Mouse (Mus musculus) right cerebral cortex, adult 18-20 months (tissue): ENCODE results near the gene H2afv.
"Not testable (repeated sequence)": the region's sequence is repeated elsewhere in the genome, so short reads cannot be mapped to it uniquely, and the experiment has no call there.

Experiments
- DNase-seq: peaks from one replicate; pipeline ENCODE4 v3.0.0; 2022; ENCODE audit warnings: mixed read lengths

H2afv gene

GRCm38 (mm10) chr11:6465122-6465521 is 20.9 kb upstream of the H2afv start:
- peak; percentile 65 for DNase-seq

- no peak for DNase-seq
Observed at GRCm38 (mm10) chr11:6463159-6463837, 19.1 kb upstream of the H2afv start.

- no peak for DNase-seq
Observed at GRCm38 (mm10) chr11:6456083-6456482, 11.8 kb upstream of the H2afv start.

GRCm38 (mm10) chr11:6448155-6448554 is 3.9 kb upstream of the H2afv start:
- not testable (repeated sequence) for DNase-seq

- DNase-seq: no peak
Observed at GRCm38 (mm10) chr11:6447493-6447892, 3.2 kb upstream of the H2afv start.

- DNase-seq: no peak
Observed at GRCm38 (mm10) chr11:6445951-6446350, 1.7 kb upstream of the H2afv start.

DNA sequence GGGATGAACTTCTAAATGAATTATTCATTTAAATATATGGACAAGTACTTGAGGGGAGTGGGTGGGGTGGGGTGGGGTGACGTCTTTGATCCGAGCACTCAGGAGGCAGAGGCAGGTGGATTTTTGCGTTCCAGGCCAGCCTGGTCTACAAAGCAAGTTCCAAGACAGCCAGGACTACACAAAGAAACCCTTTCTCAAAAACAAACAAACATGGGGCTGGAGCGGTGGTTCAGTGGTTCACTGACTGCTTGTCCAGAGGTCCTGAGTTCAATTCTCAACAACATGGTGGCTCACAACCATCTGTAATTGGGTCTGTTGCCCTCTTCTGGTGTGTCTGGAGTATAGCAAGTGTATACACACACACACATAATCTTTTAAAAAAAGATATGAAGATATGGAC is 1.2 kb upstream of the H2afv start:
- DNase-seq: no peak

- DNase-seq: no peak
Observed at GRCm38 (mm10) chr11:6443727-6444076, 541 bp downstream of the H2afv start.

- no peak for DNase-seq
Observed at GRCm38 (mm10) chr11:6443102-6443501, 1.1 kb downstream of the H2afv start.

GRCm38 (mm10) chr11:6442566-6442965 is 1.7 kb downstream of the H2afv start:
- no peak for DNase-seq

GRCm38 (mm10) chr11:6440171-6440570 is 4.1 kb downstream of the H2afv start:
- DNase-seq: no peak

DNA sequence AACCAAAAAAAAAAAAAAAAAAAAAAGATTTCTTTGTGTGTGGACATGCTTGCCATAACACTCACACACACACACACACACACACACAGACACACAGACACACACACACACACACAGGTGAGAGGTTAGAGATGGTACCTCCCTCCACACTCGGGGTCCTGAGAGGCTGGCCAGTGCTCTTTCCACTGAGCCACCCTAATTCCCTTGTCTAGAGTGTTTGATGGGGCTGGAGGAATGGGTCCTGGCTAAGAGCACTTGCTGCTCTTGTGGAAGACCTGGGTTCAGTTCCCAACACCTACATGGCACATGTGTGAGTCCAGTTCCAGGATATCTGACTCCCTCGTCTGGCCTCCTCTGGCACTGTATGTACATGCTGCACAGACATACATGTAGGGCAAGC is 6.6 kb downstream of the H2afv start:
- DNase-seq: no peak

GRCm38 (mm10) chr11:6436442-6436841 is 7.8 kb downstream of the H2afv start:
- DNase-seq: peak; percentile 35

DNA sequence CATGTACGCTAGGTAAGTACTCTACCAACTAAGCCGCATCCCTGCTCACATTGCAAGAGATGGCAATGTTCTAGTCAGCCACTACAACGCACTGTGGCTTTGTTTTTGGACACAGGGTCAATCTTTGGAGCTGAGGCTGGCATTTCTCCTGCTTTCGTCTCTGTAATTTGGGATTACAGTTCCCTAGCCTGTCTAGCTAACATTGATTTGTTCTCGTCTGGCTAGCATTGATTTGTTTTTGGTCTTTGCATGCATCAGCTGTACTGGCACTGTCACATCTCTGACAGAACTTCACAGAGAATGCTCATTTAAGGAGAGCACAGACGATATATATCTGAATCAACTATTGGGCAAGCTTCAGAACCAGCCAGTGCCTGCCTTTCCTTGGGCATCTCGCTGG is 14.1 kb downstream of the H2afv start:
- no peak for DNase-seq

DNA sequence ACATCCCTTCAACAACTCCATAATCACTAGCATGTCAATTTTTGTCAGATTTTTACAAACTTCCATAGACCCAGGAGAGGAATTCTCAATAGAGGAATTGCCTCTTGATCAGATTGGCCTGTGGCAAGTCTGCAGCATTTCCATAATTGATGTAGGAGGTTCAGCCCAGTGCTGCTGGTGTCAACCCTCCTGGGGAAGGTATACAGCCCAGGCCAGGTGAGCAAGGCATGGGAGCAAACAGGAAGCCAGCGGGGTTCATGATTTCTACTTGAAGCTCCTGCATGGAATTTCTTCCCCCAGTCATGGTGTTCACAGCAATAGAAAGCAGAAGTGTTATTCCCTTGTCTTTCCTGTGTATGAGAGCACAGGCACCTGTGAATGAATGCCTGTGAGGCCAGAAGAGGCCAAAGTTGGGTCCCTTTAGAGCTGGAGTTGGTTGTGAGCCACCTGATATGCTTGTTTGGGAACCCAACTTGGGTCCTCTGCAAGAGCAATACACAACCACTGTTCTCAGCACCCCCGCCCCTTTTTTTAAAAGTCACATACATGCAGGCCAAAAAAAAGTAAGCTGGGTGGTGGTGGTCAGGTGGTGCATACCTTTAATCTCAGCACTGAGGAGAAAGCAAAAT is 23.4 kb downstream of the H2afv start:
- no peak for DNase-seq

GRCm38 (mm10) chr11:6420283-6420703 is 23.9 kb downstream of the H2afv start:
- DNase-seq: no peak

- not testable (repeated sequence) for DNase-seq
Observed at GRCm38 (mm10) chr11:6419156-6419555, 25.1 kb downstream of the H2afv start.

DNA sequence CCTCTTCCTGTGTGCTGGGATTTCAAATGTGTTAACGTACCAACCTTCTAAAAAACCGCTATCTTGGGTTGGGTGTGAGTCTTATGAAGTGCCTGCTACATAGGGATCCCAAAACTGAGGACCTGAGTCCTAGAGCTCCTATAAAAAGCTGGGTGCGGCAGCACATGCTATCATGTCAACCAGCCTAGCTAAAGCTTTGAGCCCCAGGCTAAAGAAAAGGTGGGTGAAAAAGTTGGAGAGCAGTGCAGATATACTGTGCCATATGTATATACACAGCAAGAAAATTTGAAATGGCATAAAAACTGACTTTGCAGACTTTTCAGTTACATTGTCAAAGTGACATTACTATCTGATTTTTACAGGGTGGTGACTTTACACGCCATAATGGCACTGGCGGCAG is 25.5 kb downstream of the H2afv start:
- no peak for DNase-seq

DNA sequence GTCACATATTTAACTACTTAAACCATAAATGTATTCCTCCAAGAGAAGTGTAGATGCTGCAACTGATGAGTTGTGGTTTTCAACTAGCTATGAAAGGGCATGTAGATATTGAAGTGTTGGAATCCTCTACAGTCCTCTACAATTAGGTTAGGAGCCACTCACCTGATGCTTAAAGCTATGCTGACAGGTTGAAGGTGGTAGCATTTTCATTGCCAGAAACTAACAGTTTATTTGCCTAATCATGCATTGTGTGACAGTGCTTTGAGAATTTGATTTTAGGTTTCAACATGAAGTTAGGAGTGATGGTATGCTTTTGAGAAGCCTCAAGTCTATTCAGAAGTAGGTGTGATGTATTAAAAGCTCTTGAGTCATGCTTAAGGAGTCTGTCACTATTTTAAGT is 26.8 kb downstream of the H2afv start:
- DNase-seq: no peak

GRCm38 (mm10) chr11:6417069-6417468 is 27.2 kb downstream of the H2afv start:
- no peak for DNase-seq

- DNase-seq: peak; percentile 90
Observed at GRCm38 (mm10) chr11:6416405-6417034, 27.7 kb downstream of the H2afv start.

DNA sequence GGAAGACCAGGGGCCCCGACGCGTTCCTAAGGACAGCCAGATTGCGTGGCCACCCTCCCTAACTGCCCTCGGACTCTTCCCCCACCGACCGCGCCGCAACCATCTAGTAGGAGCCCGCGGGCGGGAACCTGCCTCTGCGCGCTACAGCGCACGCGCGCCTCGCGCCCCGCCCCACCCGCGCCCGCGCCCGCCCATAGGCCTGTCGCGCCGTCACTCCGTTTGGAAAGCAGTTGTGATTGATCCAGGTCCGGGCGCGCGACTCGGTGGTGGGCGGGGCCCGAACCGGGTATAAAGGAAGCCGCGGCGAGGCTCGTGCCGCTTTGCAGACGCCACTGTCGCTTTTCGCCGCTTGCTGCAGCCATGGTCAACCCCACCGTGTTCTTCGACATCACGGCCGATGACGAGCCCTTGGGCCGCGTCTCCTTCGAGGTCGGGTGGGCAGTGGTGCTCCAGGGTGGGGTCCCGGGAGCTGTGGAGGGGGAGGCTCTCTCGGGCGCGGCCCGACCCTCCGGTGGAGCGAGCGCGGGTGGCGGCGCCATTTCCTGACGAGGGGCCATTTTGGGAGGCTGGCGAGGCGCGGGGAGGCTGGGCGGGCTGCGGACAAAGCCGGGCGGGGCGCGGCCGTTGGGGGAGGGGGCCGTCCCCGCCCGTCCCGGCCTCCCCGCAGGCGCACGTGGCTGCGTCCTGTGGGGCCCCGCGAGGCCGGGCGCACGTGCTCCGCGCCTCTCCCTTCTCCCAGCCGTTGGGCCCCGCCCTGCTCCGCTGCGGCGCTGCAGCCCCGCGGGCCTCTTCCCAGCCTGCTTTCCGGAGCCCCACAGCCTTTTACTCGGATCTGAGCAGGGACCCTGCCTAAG is 28.5 kb downstream of the H2afv start:
- peak; percentile 97 for DNase-seq
